Mouse (Mus musculus) hindbrain, embryonic 14.5 days (tissue): ENCODE results near the gene Rab3b. TPM values are rescaled to one million over a fixed set of nuclear protein-coding genes. Genes with fewer than 3 reads are reported as not detected.

ENCODE experiments used
- ATAC-seq: fragments of 200-750 bp; cut with Nextera tagmentation; 2 replicates; pipeline ENCODE4 v1.8.0; 2017; ENCODE audit warnings: moderate number of reproducible peaks, mild to moderate bottlenecking, moderate TSS enrichment, moderate library complexity; ENCODE audit not compliant: low FRiP score
- DNase-seq: peaks from one replicate; pipeline ENCODE4 v3.0.0-alpha.2; 2015; ENCODE audit warnings: low spot score
- H3K27ac ChIP-seq: fragments of 300-500 bp; sonication (generic); 2 replicates; pipeline ENCODE4 v1.5.1; 2014; ENCODE audit warnings: mild to moderate bottlenecking, moderate library complexity
- H3K27me3 ChIP-seq: fragments of 300-500 bp; sonication (generic); 2 replicates; pipeline ENCODE4 v1.6.1; 2014; ENCODE audit warnings: mild to moderate bottlenecking, low read length, mixed read lengths; ENCODE audit not compliant: control insufficient read depth, insufficient read depth
- H3K36me3 ChIP-seq: fragments of 300-500 bp; sonication (generic); replicated peaks from 2 replicates; pipeline ENCODE4 v1.6.1; 2014; ENCODE audit not compliant: control insufficient read depth, insufficient read depth
- H3K4me1 ChIP-seq: fragments of 300-500 bp; sonication (generic); replicated peaks from 2 replicates; pipeline ENCODE4 v1.6.1; 2014; ENCODE audit warnings: antibody characterized with exemption, low read length, mixed read lengths; ENCODE audit not compliant: control insufficient read depth, insufficient read depth
- H3K4me2 ChIP-seq: fragments of 300-500 bp; sonication (generic); replicated peaks from 2 replicates; pipeline ENCODE4 v1.6.1; 2014; ENCODE audit warnings: mild to moderate bottlenecking, moderate library complexity
- H3K4me3 ChIP-seq: fragments of 300-500 bp; sonication (generic); replicated peaks from 2 replicates; pipeline ENCODE4 v1.5.1; 2014; ENCODE audit warnings: mild to moderate bottlenecking, low read length
- H3K9ac ChIP-seq: fragments of 300-500 bp; sonication (generic); 2 replicates; pipeline ENCODE4 v1.6.1; 2014
- H3K9me3 ChIP-seq: fragments of 300-500 bp; sonication (generic); 2 replicates; pipeline ENCODE4 v1.6.1; 2016; ENCODE audit warnings: low read length; ENCODE audit not compliant: control insufficient read depth
- WGBS: fragments of 180-500 bp; shearing (Covaris S2); extraction: QIAGEN DNeasy Blood & Tissue Kit; methylation state at CpG from one replicate; pipeline ENCODE4 v1.1.7; 2014; 5-methylcytosine and 5-hydroxymethylcytosine counted together
- polyA plus RNA-seq: library from polyadenylated mRNA; unstranded; fragments of >200 nt; fragmentation: Nextera tagmentation; extraction: Ambion mirVana; gene quantifications from 2 replicates; pipeline ENCODE4 v1.2.1, GENCODE M21; 2014

Gene Rab3b
- polyA plus RNA-seq, 1 experiment from 2014 or later: 187 TPM

DNA sequence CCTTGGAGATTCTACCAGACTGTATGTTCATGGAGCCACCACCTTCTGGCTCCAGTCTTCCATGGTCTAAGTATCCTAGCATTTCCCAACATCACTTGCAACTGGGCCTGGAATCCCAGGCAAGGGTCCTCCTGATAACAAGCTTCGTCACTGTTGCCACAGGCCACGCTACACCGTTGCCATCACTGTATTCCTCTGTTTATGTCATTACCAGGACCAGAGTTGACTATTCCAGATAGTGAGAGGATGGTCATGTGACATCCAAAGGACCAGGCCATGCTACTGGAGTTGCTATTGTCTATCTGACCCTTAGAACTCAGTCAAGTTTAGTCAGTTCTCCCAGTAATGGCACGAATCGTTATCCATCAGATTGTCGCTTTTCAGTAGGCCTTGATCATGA is 111.7 kb downstream of the Rab3b start:
- Histone ChIP-seq H3K27ac (no peak overlapping the region), H3K36me3 (no peaks in the 10 kb centered on the region), H3K9ac (no peak overlapping the region), H3K4me2 (no peak overlapping the region), H3K27me3 (no peaks in the 10 kb centered on the region), H3K9me3 (no peaks in the 10 kb centered on the region), H3K4me1 (no peaks in the 10 kb centered on the region), H3K4me3 (no peak overlapping the region)
- ATAC-seq (no peak), DNase-seq (no peak)
- WGBS: 91% methylated on average over 6 of the region's 6 CpGs

DNA sequence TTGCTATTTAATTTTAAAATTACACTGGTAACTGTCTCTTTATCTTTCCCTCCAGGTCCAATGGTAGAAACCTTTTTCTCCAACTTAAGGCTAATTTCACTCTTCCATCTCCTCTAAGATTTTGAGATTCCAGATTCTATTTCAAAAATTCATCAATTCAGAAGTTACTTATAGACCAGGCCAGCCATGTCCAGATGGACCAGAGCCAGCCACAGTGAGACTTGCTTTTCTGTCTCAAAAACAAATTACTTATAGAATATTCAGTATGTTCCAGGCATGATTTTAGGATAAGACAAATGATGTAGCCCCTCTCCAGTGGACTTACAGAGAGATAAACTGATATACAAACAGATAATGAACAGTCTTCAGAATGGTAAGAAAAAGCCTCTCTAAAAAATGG is 112.9 kb downstream of the Rab3b start:
- Histone ChIP-seq H3K9me3 (no peaks in the 10 kb centered on the region), H3K4me3 (no peak overlapping the region), H3K4me2 (no peak overlapping the region), H3K27me3 (no peaks in the 10 kb centered on the region), H3K27ac (no peak overlapping the region), H3K36me3 (no peaks in the 10 kb centered on the region), H3K4me1 (no peaks in the 10 kb centered on the region), H3K9ac (no peak overlapping the region)
- ATAC-seq (no peak), DNase-seq (no peak)

Other genes starting within 250 kb of the Rab3b start
- 2.0 TPM in 2 replicates for gene 3110021N24Rik, start 159.4 kb upstream of the Rab3b start, polyA plus RNA-seq
- 7.3 and 8.2 TPM in 2 replicates for gene Zfyve9, start 98.3 kb upstream of the Rab3b start, polyA plus RNA-seq
- gene Btf3l4, start 45.4 kb upstream of the Rab3b start, polyA plus RNA-seq: 187 and 191 TPM in 2 replicates
- 73.6 and 77.4 TPM in 2 replicates for gene Txndc12, start 44.5 kb upstream of the Rab3b start, polyA plus RNA-seq
- 25.5 and 25.9 TPM in 2 replicates for gene Kti12, start 31.3 kb upstream of the Rab3b start, polyA plus RNA-seq
- gene A730015C16Rik, start 30.4 kb upstream of the Rab3b start, polyA plus RNA-seq: 0.87 and 1.2 TPM in 2 replicates
- gene Nrd1, start 121.6 kb downstream of the Rab3b start, polyA plus RNA-seq: 52.4 and 58.6 TPM in 2 replicates